Mouse (Mus musculus): ENCODE measurements around the gene F930015N05Rik. TPM values are rescaled to one million over a fixed set of nuclear protein-coding genes. Genes with fewer than 3 reads are reported as not detected.

The F930015N05Rik gene
- 1.00 and 1.1 TPM in 2 replicates for polyA plus RNA-seq (2015; fragmentation: Nextera tagmentation; extraction: Ambion mirVana)

DNA sequence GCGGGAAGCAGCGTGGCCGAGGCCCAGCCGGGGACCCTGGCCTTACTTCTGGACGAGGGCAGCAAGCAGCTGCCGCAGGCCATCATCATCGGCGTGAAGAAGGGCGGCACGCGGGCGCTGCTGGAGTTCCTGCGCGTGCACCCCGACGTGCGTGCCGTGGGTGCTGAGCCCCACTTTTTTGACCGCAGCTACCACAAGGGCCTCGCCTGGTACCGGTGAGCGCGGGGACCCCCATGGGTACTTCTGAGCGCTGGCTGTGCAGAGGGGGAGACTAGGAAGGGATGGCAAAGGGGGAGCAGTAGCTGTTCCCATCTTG lies at the start of gene F930015N05Rik:
TSS of gene F930015N05Rik (minus strand) at position 242 of the 316 bp plus-strand sequence.
- Histone ChIP-seq H3K4me3 (peak within 1 kb of the TSS; percentile 63), H3K27me3 (peaks cover 9% of the 10 kb centered on the region), H3K27ac (peak within 1 kb of the TSS; percentile 87), H3K36me3 (no peaks in the 10 kb centered on the region), H3K4me2 (peak within 1 kb of the TSS; percentile 98), H3K9me3 (no peaks in the 10 kb centered on the region), H3K9ac (peak within 1 kb of the TSS; percentile 78), H3K4me1 (peaks cover 23% of the 10 kb centered on the region)
- no peak for ATAC-seq (ENCODE audit: insufficient number of reproducible peaks, low FRiP score, low TSS enrichment, low read depth)
- WGBS: under 1% methylated on average over 24 of the region's 24 CpGs

DNA sequence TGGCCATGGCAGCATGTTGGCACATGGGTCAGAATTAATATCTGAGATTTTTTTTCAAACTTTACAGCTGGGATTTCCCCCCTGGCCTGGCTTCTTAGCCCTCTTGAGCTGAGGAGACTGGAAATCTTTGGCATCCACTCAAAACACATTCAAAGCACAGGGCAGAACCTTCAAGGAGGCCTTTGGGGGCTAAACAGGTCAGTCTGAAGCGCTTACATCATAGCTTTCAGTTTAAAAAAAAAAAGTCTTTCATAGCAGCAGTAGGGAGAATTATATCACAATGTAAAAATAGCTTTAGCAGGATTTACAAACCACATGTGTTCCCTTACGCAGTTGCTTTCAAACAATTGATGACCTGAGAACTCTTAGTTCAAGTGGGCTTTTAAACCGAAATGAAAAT lies 45.0 kb upstream of the F930015N05Rik start:
- Histone ChIP-seq H3K27me3 (no peaks in the 10 kb centered on the region), H3K27ac (no peak overlapping the region), H3K9ac (no peak overlapping the region), H3K36me3 (no peaks in the 10 kb centered on the region), H3K9me3 (no peaks in the 10 kb centered on the region), H3K4me1 (peaks cover 9% of the 10 kb centered on the region), H3K4me3 (no peak overlapping the region), H3K4me2 (no peak overlapping the region)
- no peak for ATAC-seq (ENCODE audit: insufficient number of reproducible peaks, low FRiP score, low TSS enrichment, low read depth)
- WGBS: 56% methylated on average over 3 of the region's 3 CpGs

DNA sequence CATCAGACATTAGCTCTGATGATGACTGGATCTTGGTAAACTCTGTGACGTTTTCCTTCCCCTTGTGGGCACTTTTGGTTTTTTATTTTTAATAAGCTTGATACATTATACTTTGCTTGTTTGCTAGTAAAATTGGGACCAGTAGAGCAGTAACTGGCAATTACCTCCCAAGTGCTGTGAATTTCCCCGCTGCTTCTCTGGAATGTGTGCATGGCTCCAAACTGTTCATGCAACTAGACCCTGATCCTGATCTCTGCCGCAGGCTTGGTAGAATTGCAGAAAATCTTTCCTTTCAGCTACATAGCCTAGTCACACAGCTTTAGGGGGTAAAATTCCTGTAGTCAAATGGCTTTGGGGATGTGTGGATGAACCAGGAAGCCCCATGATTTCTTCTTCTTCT lies 37.2 kb upstream of the F930015N05Rik start:
- 57% methylated on average over 3 of the region's 3 CpGs for WGBS
- Histone ChIP-seq H3K4me2 (no peak overlapping the region), H3K4me1 (peaks cover 9% of the 10 kb centered on the region; the same call in 1 of the 2 replicates), H3K4me3 (no peak overlapping the region), H3K9me3 (no peaks in the 10 kb centered on the region), H3K36me3 (no peaks in the 10 kb centered on the region), H3K27me3 (no peaks in the 10 kb centered on the region), H3K27ac (no peak overlapping the region), H3K9ac (no peak overlapping the region)
- ATAC-seq (ENCODE audit: insufficient number of reproducible peaks, low FRiP score, low TSS enrichment, low read depth): no peak

DNA sequence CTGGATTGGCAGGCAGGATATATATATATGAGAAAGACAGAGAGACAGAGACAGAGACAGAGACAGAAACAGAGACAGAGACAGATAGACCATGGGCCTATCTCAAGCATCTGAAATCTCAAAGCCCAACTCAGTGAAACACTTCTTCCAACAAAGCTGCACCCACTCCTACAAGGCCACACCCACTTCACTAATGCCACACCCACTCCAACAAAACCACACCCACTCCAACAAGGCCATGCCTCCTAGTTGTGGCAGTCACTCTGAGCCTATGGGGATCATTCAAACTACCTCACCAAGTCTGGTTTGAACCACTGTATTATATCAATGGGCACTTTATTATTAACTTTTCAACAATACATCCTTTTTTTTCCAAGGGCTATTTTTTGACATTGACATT lies 34.2 kb upstream of the F930015N05Rik start:
- no peak for ATAC-seq (ENCODE audit: insufficient number of reproducible peaks, low FRiP score, low TSS enrichment, low read depth)
- Histone ChIP-seq H3K9me3 (no peaks in the 10 kb centered on the region), H3K4me2 (no peak overlapping the region), H3K36me3 (no peaks in the 10 kb centered on the region), H3K4me1 (peaks cover 15% of the 10 kb centered on the region; the same call in 1 of the 2 replicates), H3K27me3 (no peaks in the 10 kb centered on the region), H3K4me3 (no peak overlapping the region), H3K9ac (no peak overlapping the region), H3K27ac (no peak overlapping the region)

DNA sequence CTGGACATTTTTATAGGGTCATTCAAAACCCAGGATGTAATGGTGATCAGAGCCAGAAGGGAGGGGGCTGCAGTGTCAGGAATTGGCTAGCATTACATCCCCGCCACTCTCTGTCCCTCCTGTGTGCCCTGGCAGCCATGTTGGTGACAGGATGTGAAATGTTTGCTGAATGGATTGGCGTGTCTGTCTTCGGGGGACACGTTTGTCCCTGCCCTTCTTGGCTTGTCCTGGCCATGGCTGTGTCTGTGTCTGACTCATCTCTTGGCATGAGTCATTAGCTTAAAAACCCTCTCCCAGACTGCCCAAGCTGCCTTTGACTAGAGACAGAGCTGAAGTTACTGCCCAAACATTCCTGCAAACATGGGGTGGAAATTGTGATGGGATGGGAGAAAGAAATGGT lies 32.3 kb upstream of the F930015N05Rik start:
- Histone ChIP-seq H3K27ac (no peak overlapping the region), H3K4me2 (no peak overlapping the region), H3K9ac (no peak overlapping the region), H3K36me3 (no peaks in the 10 kb centered on the region), H3K4me3 (no peak overlapping the region), H3K4me1 (peaks cover 15% of the 10 kb centered on the region; the same call in 1 of the 2 replicates), H3K9me3 (no peaks in the 10 kb centered on the region), H3K27me3 (no peaks in the 10 kb centered on the region)
- no peak; the same call in 1 of the 2 replicates for ATAC-seq (ENCODE audit: insufficient number of reproducible peaks, low FRiP score, low TSS enrichment, low read depth)
- 50% methylated on average over 4 of the region's 4 CpGs for WGBS

- no peak overlapping the region for H3K4me2 ChIP-seq
- H3K27ac ChIP-seq: no peak overlapping the region
- H3K4me3 ChIP-seq: no peak overlapping the region
- no peaks in the 10 kb centered on the region for H3K27me3 ChIP-seq
- WGBS: 80% methylated on average over 3 of the region's 3 CpGs
- H3K36me3 ChIP-seq: no peaks in the 10 kb centered on the region
- ATAC-seq (ENCODE audit: insufficient number of reproducible peaks, low FRiP score, low TSS enrichment, low read depth): no peak
- H3K4me1 ChIP-seq: no peaks in the 10 kb centered on the region
- H3K9me3 ChIP-seq: no peaks in the 10 kb centered on the region
- no peak overlapping the region for H3K9ac ChIP-seq
Observed at GRCm38 (mm10) chr11:64461746-64462145, 25.3 kb upstream of the F930015N05Rik start.

GRCm38 (mm10) chr11:64448586-64449315 lies 12.3 kb upstream of the F930015N05Rik start:
- Histone ChIP-seq H3K4me1 (no peaks in the 10 kb centered on the region), H3K9me3 (no peaks in the 10 kb centered on the region), H3K4me3 (no peak overlapping the region), H3K27ac (no peak overlapping the region), H3K36me3 (no peaks in the 10 kb centered on the region), H3K9ac (no peak overlapping the region), H3K27me3 (no peaks in the 10 kb centered on the region), H3K4me2 (no peak overlapping the region)
- 75% methylated on average over 9 of the region's 9 CpGs for WGBS
- ATAC-seq (ENCODE audit: insufficient number of reproducible peaks, low FRiP score, low TSS enrichment, low read depth): no peak

DNA sequence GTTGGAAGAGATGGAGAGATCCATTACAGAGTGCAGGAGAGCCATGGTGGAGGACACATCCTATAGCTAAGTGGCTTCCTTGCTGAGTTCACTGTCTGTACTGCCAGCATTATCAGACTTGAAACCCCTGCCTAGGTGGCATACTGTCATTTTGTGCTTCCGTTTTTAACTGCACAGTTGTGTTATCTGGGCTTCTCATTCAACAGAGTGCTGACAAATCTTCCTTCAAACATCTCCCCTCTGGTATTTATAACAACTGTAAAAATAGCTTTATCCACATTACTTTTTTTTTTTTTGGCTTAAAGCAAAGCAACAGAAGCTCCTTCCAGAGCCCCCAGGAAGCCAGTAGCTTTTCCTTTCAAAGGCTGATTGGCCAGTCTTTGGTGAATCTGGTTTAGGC lies 8.8 kb upstream of the F930015N05Rik start:
- no peak overlapping the region for H3K4me3 ChIP-seq
- no peak overlapping the region for H3K4me2 ChIP-seq
- H3K9ac ChIP-seq: no peak overlapping the region
- H3K9me3 ChIP-seq: no peaks in the 10 kb centered on the region
- H3K27me3 ChIP-seq: peaks cover 6% of the 10 kb centered on the region; the same call in 1 of the 2 replicates
- no peak overlapping the region for H3K27ac ChIP-seq
- 76% methylated on average over 1 of the region's 1 CpGs for WGBS
- ATAC-seq (ENCODE audit: insufficient number of reproducible peaks, low FRiP score, low TSS enrichment, low read depth): no peak
- H3K36me3 ChIP-seq: no peaks in the 10 kb centered on the region
- peaks cover 7% of the 10 kb centered on the region for H3K4me1 ChIP-seq

- no peaks in the 10 kb centered on the region for H3K36me3 ChIP-seq
- no peak overlapping the region for H3K9ac ChIP-seq
- H3K27me3 ChIP-seq: peaks cover 6% of the 10 kb centered on the region; the same call in 1 of the 2 replicates
- H3K4me2 ChIP-seq: no peak overlapping the region
- H3K9me3 ChIP-seq: no peaks in the 10 kb centered on the region
- no peak overlapping the region for H3K27ac ChIP-seq
- ATAC-seq (ENCODE audit: insufficient number of reproducible peaks, low FRiP score, low TSS enrichment, low read depth): no peak
- WGBS: 35% methylated on average over 3 of the region's 3 CpGs
- H3K4me1 ChIP-seq: peaks cover 9% of the 10 kb centered on the region
- no peak overlapping the region for H3K4me3 ChIP-seq
Observed at GRCm38 (mm10) chr11:64442701-64443100, 6.2 kb upstream of the F930015N05Rik start.

DNA sequence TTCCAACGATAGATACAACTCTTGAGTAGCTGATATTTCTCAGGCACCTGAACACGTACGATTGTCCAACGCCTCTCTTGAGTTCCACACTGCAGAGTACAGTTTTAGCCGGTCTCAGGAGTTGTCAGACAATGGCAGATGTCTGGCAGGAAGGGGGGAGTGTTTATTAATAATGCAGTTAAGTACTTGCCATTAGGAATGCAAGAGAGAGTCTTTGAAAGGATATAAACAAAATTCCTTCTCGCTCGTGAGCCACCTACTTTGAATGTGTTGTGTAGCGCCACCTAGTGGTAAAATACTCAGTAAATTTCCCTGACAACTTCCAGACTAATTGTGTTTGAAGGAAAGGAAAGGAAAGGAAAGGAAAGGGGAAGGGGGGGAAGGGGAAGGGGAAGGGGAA lies 5.7 kb upstream of the F930015N05Rik start:
- ATAC-seq (ENCODE audit: insufficient number of reproducible peaks, low FRiP score, low TSS enrichment, low read depth): no peak
- Histone ChIP-seq H3K9ac (no peak overlapping the region), H3K4me2 (peak overlapping the region; percentile 5; the same call in 1 of the 2 replicates), H3K27me3 (peaks cover 6% of the 10 kb centered on the region; the same call in 1 of the 2 replicates), H3K9me3 (no peaks in the 10 kb centered on the region), H3K36me3 (no peaks in the 10 kb centered on the region), H3K27ac (no peak overlapping the region), H3K4me3 (no peak overlapping the region), H3K4me1 (peaks cover 10% of the 10 kb centered on the region)
- WGBS: 25% methylated on average over 8 of the region's 8 CpGs

- Histone ChIP-seq H3K36me3 (no peaks in the 10 kb centered on the region), H3K27ac (no peak overlapping the region), H3K4me2 (no peak overlapping the region), H3K27me3 (peaks cover 15% of the 10 kb centered on the region), H3K4me3 (no peak overlapping the region), H3K9ac (no peak overlapping the region), H3K4me1 (peaks cover 29% of the 10 kb centered on the region), H3K9me3 (no peaks in the 10 kb centered on the region)
- ATAC-seq (ENCODE audit: insufficient number of reproducible peaks, low FRiP score, low TSS enrichment, low read depth): no peak
- 33% methylated on average over 3 of the region's 3 CpGs for WGBS
Observed at GRCm38 (mm10) chr11:64438909-64439308, 2.5 kb upstream of the F930015N05Rik start.

DNA sequence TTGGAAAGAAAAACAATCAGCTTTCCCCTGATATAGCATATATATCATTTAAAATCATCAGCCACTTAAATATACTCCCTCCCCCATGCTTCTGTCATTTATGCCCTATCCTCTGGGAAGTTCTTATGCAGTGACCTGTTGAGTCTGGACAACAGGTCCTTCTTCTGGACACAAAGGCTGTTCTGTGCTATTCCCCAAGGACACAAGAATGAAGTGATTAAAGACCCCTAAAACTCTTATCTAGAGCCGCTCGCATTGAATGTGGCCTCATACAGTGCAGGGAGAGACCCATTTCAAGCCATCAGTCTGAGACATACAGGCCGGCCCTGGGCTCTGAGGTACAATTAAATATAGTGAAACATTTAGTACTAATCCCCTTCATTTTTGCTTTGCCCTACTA lies 1.3 kb upstream of the F930015N05Rik start:
- Histone ChIP-seq H3K36me3 (no peaks in the 10 kb centered on the region), H3K27ac (no peak overlapping the region), H3K4me3 (peak overlapping the region; percentile 16), H3K4me2 (peak overlapping the region; percentile 30; the same call in 1 of the 2 replicates), H3K9ac (no peak overlapping the region), H3K4me1 (peaks cover 28% of the 10 kb centered on the region), H3K9me3 (no peaks in the 10 kb centered on the region), H3K27me3 (peaks cover 9% of the 10 kb centered on the region)
- 53% methylated on average over 3 of the region's 3 CpGs for WGBS
- no peak for ATAC-seq (ENCODE audit: insufficient number of reproducible peaks, low FRiP score, low TSS enrichment, low read depth)

All from limb, embryonic 15.5 days (tissue).